Mouse (Mus musculus): ENCODE measurements around the gene Tufm. TPM values are rescaled to one million over a fixed set of nuclear protein-coding genes. Genes with fewer than 3 reads are reported as not detected.
A peak's percentile ranks its signal among the peaks of the same experiment; 100 is the strongest.

The Tufm gene
- polyA plus RNA-seq, 1 experiment: 100 TPM

DNA sequence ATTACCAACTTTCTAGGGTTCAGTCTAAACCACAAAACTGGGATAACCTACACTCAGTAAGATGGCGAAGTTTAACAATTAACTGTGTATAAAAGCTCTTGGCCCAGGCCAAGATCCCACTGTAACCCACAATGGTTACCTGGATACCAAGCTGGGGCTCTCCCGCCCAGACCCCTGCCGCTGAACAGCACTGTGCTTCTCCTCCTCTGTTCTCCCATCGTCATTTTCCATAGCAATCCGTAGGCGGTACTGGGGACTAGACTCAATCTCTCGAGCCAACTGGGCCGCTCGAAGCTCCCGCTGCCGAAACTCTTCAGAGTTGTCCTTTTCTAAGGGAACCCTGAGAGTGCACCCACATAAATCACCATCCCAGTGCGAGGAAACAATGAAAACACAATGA lies 10.8 kb downstream of the Tufm start:
- peaks cover 83% of the 10 kb centered on the region for H3K36me3 ChIP-seq (ENCODE audit: control insufficient read depth, insufficient read depth, low read length, poor library complexity, severe bottlenecking)
- no peak overlapping the region for H3K4me3 ChIP-seq (ENCODE audit: low read depth, low read length)

GRCm38 (mm10) chr7:126499416-126499815 lies 12.3 kb downstream of the Tufm start:
- Histone ChIP-seq H3K9ac (ENCODE audit: low read depth, poor library complexity, severe bottlenecking) (no peak overlapping the region), H3K36me3 (ENCODE audit: control insufficient read depth, insufficient read depth, low read length, poor library complexity, severe bottlenecking) (peaks cover 68% of the 10 kb centered on the region), H3K9me3 (replicated peaks; ENCODE audit: control insufficient read depth, insufficient read depth, low read length, poor library complexity, severe bottlenecking) (no peaks in the 10 kb centered on the region), H3K27ac (ENCODE audit: insufficient read depth, low read length) (no peak overlapping the region), H3K27me3 (ENCODE audit: control insufficient read depth, insufficient read depth, low read length, poor library complexity, severe bottlenecking) (no peaks in the 10 kb centered on the region), H3K4me3 (ENCODE audit: low read depth, low read length) (no peak overlapping the region), H3K4me1 (ENCODE audit: control insufficient read depth, insufficient read depth, low read length) (peaks cover 2% of the 10 kb centered on the region)
- no peak for TF ChIP-seq POLR2A (IDR thresholded peaks at IDR 0.05; ENCODE audit: insufficient read depth, low read length)
- TF ChIP-seq EP300 (IDR thresholded peaks at IDR 0.05; ENCODE audit: insufficient read depth, low read depth, low read length): no peak

More for the DNA sequence above, 10.8 kb downstream of the Tufm start:
- Histone ChIP-seq H3K27me3 (ENCODE audit: control insufficient read depth, insufficient read depth, low read length, poor library complexity, severe bottlenecking) (no peaks in the 10 kb centered on the region), H3K27ac (ENCODE audit: insufficient read depth, low read length) (no peak overlapping the region), H3K4me1 (ENCODE audit: control insufficient read depth, insufficient read depth, low read length) (peaks cover 2% of the 10 kb centered on the region), H3K9ac (ENCODE audit: low read depth, poor library complexity, severe bottlenecking) (no peak overlapping the region), H3K9me3 (replicated peaks; ENCODE audit: control insufficient read depth, insufficient read depth, low read length, poor library complexity, severe bottlenecking) (no peaks in the 10 kb centered on the region)
- TF ChIP-seq EP300 (IDR thresholded peaks at IDR 0.05; ENCODE audit: insufficient read depth, low read depth, low read length) (no peak), POLR2A (IDR thresholded peaks at IDR 0.05; ENCODE audit: insufficient read depth, low read length) (no peak), CTCF (IDR thresholded peaks at IDR 0.05; ENCODE audit: low read depth, low read length) (no peak)

- H3K9ac ChIP-seq (ENCODE audit: low read depth, poor library complexity, severe bottlenecking): peak overlapping the region; percentile 100
- TF ChIP-seq EP300 (IDR thresholded peaks at IDR 0.05; ENCODE audit: insufficient read depth, low read depth, low read length) (no peak), POLR2A (IDR thresholded peaks at IDR 0.05; ENCODE audit: insufficient read depth, low read length) (no peak), CTCF (IDR thresholded peaks at IDR 0.05; ENCODE audit: low read depth, low read length) (no peak)
Measured at GRCm38 (mm10) chr7:126501684-126502022, 14.5 kb downstream of the Tufm start.

DNA sequence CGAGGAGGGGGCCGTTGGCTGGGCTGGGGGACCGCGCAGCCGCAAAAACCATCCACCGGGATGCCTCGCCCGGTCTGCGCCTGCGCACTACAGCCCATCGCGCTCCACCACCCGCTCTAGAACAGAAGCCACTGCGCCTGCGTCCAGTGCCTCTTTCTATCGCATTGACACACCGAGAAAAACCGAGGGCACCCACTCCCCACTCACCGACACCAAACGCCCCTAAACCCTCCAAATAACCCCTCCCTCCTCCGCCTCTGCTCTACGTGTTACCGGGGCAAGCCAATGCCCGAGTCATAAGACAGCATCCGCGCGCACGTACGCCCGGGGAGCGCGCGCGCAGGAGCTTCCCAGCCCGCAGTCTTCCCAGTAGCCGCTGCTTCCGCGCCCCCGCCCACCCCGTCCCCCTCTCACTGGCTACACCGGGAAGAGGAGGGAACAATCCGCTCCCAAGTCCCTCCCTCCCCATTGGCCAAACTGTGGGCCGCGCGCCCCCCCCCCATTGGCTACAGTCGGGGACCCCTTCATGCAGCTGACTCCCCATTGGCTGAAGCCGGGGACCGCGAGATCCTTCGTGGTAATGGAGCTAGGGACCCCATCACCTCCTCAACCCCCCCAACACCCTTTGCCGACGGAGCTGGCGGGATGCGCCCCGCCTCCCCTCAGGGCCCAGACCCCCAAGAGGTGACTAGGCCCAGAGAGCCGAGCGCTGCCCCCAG lies 15.0 kb downstream of the Tufm start:
- peak overlapping the region; percentile 100 for H3K9ac ChIP-seq (ENCODE audit: low read depth, poor library complexity, severe bottlenecking)
- no peaks in the 10 kb centered on the region for H3K27me3 ChIP-seq (ENCODE audit: control insufficient read depth, insufficient read depth, low read length, poor library complexity, severe bottlenecking)
- H3K4me1 ChIP-seq (ENCODE audit: control insufficient read depth, insufficient read depth, low read length): peaks cover 2% of the 10 kb centered on the region
- TF ChIP-seq POLR2A (IDR thresholded peaks at IDR 0.05; ENCODE audit: insufficient read depth, low read length) (peak; percentile 48), CTCF (IDR thresholded peaks at IDR 0.05; ENCODE audit: low read depth, low read length) (no peak)
- H3K9me3 ChIP-seq (replicated peaks; ENCODE audit: control insufficient read depth, insufficient read depth, low read length, poor library complexity, severe bottlenecking): no peaks in the 10 kb centered on the region
- H3K27ac ChIP-seq (ENCODE audit: insufficient read depth, low read length): peak overlapping the region; percentile 91
- H3K36me3 ChIP-seq (ENCODE audit: control insufficient read depth, insufficient read depth, low read length, poor library complexity, severe bottlenecking): peaks cover 41% of the 10 kb centered on the region
- peak overlapping the region; percentile 94 for H3K4me3 ChIP-seq (ENCODE audit: low read depth, low read length)

More at GRCm38 (mm10) chr7:126501684-126502022, 14.5 kb downstream of the Tufm start:
- H3K27me3 ChIP-seq (ENCODE audit: control insufficient read depth, insufficient read depth, low read length, poor library complexity, severe bottlenecking): no peaks in the 10 kb centered on the region
- peaks cover 46% of the 10 kb centered on the region for H3K36me3 ChIP-seq (ENCODE audit: control insufficient read depth, insufficient read depth, low read length, poor library complexity, severe bottlenecking)
- peak overlapping the region; percentile 91 for H3K27ac ChIP-seq (ENCODE audit: insufficient read depth, low read length)
- H3K4me1 ChIP-seq (ENCODE audit: control insufficient read depth, insufficient read depth, low read length): peaks cover 2% of the 10 kb centered on the region
- no peaks in the 10 kb centered on the region for H3K9me3 ChIP-seq (replicated peaks; ENCODE audit: control insufficient read depth, insufficient read depth, low read length, poor library complexity, severe bottlenecking)
- peak overlapping the region; percentile 94 for H3K4me3 ChIP-seq (ENCODE audit: low read depth, low read length)

DNA sequence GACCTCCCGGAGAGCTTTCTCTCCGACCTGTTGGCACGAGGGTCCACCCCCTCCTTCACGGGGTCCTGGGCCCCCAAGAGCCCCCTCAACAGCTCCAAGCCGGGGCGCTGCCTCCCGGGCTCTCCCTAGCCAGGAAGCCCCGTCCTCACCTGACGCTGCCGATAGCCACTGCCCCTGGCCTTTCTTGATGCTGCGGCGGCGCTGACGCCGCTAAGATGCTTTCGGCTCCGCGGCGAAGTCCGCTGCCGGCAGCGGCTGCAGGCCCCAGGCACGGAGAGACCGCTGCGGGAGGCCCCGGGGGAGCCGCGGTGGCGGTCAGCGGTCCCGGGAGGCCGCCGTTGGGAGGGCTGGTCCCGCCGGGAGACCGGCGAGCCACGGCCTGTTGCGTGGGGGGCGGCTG lies 15.6 kb downstream of the Tufm start:
- TF ChIP-seq EP300 (IDR thresholded peaks at IDR 0.05; ENCODE audit: insufficient read depth, low read depth, low read length): no peak
- no peak for TF ChIP-seq POLR2A (IDR thresholded peaks at IDR 0.05; ENCODE audit: insufficient read depth, low read length)
- TF ChIP-seq CTCF (IDR thresholded peaks at IDR 0.05; ENCODE audit: low read depth, low read length): no peak
- Histone ChIP-seq H3K27me3 (ENCODE audit: control insufficient read depth, insufficient read depth, low read length, poor library complexity, severe bottlenecking) (no peaks in the 10 kb centered on the region), H3K9me3 (replicated peaks; ENCODE audit: control insufficient read depth, insufficient read depth, low read length, poor library complexity, severe bottlenecking) (no peaks in the 10 kb centered on the region), H3K4me3 (ENCODE audit: low read depth, low read length) (peak overlapping the region; percentile 92), H3K36me3 (ENCODE audit: control insufficient read depth, insufficient read depth, low read length, poor library complexity, severe bottlenecking) (peaks cover 35% of the 10 kb centered on the region), H3K4me1 (ENCODE audit: control insufficient read depth, insufficient read depth, low read length) (peaks cover 2% of the 10 kb centered on the region), H3K9ac (ENCODE audit: low read depth, poor library complexity, severe bottlenecking) (peak overlapping the region; percentile 100), H3K27ac (ENCODE audit: insufficient read depth, low read length) (peak overlapping the region; percentile 87)

DNA sequence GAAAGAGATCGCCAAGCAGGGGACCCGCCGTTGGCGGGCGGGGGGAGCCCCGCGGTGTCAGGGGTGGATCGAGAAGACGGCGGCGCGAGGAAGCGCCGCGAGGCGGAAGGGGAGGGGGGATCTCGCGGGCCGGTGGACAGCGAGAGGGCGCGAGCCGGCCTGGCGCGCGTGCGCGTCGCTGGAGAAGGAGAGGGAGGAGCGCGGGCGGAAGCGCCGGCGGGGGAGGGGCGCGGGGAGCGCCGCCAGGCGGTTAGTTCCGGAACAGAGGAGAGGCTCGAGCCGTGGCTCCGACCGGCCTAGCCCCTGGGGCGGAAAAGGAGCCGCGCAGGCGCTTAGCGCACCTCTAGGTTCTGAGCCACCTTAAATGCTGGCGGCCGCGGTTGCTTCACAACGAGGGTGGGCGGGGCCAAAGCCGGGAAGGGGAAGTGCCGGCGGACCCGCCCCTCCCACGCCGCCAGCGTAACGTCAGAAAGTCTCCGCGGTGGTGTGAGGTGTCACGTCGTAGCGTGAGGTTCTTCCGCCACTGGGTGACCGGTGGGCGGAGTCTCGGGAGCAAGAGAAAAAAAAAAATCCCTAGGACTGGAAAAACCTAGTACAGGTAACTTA lies 16.2 kb downstream of the Tufm start, which contains the start of gene Atxn2l:
TSS of gene Atxn2l (minus strand) at position 165 of the 606 bp plus-strand sequence.
- peak within 1 kb of the TSS; percentile 87 for H3K27ac ChIP-seq (ENCODE audit: insufficient read depth, low read length)
- no peaks in the 10 kb centered on the region for H3K9me3 ChIP-seq (replicated peaks; ENCODE audit: control insufficient read depth, insufficient read depth, low read length, poor library complexity, severe bottlenecking)
- H3K4me3 ChIP-seq (ENCODE audit: low read depth, low read length): peak within 1 kb of the TSS; percentile 92
- H3K9ac ChIP-seq (ENCODE audit: low read depth, poor library complexity, severe bottlenecking): peak within 1 kb of the TSS; percentile 100
- H3K27me3 ChIP-seq (ENCODE audit: control insufficient read depth, insufficient read depth, low read length, poor library complexity, severe bottlenecking): no peaks in the 10 kb centered on the region
- H3K36me3 ChIP-seq (ENCODE audit: control insufficient read depth, insufficient read depth, low read length, poor library complexity, severe bottlenecking): peaks cover 29% of the 10 kb centered on the region
- TF ChIP-seq POLR2A (IDR thresholded peaks at IDR 0.05; ENCODE audit: insufficient read depth, low read length) (peak; percentile 72), CTCF (IDR thresholded peaks at IDR 0.05; ENCODE audit: low read depth, low read length) (peak; percentile 34), EP300 (IDR thresholded peaks at IDR 0.05; ENCODE audit: insufficient read depth, low read depth, low read length) (peak; percentile 87; the same call in 1 of the 2 replicates)
- H3K4me1 ChIP-seq (ENCODE audit: control insufficient read depth, insufficient read depth, low read length): peaks cover 2% of the 10 kb centered on the region
